Mouse (Mus musculus) A20 (cell line): ENCODE results near the gene Slc38a10.

ENCODE experiments used
- DNase-seq: peaks from one replicate; pipeline ENCODE4 v3.0.0-alpha.2; 2011; ENCODE audit warnings: low read depth, low spot score

Slc38a10 gene

DNA sequence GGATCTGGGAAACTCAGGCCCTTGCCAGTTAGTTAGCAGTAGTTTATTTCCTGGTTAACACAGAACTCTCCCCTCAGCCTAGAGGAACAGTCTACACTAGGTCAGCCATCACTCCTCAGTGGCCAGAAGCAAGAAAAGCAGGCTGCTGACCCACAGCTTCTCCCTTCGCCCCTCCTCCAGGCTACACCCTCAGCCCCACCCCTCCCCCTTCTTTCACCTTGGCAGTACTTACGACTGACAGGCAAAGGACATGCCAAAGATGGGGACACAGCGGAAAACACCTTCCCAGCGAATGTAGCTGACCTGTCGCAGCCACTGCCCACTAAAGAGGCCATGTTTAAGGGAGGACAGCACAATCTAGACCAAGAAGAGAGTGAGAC lies 13.5 kb downstream of the Slc38a10 start:
- no peak for DNase-seq

DNA sequence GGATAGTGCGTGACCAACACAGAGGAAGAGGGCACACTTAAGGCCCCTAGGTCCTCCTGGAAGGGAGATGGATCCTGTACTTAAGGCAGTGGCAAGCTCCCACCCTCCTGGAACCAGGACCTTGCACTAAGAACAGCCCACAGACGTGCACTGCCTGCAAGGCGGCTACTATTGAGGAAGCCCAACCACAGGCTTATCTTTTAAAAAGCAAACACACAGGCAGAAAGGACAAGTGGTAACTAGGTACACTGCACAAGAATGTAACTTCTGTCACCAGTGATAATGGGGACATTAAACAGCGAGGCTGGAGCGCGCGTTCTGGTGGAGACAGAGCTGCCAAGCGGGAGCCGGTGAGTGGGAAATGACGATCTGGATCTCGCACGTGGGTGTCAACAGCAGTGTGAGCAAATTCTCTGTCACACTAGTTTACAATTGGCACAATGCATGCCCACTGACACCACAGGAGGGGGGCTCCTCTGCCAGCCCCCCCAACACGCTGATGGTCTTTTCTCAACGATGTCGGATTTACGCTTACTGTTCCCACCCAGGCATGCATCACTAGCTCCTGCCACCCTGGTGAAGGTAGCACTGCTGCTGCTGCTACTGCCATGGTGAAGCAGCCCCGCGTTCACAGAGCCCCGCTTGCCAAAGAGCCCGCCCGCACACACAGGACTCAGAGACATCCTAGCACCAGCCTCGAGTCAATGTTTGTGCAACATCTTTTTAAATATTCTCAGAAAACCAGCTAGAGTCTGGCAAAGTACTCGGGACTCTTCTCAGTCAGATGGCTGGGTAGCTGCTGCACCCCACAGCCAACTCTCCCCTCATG lies 14.1 kb downstream of the Slc38a10 start:
- no peak for DNase-seq

DNA sequence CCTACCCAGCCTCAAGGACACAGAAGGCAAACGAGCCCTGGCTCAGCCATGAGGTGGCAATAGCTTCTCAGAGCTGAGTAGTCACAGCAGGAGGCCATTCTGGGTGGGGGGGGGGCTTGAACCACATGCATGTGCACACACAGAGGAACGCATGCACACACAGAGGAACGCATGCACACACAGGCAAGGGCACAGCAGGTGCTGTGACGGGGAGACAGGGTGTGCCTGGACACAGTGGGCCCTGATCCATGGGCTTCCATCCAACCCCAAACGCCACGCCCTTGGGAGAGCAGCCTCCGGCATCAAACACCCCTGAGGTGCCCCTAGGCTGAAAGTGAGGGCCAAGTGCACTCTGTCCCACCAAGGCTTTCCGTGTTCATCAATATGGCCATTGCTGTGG lies 15.0 kb downstream of the Slc38a10 start:
- no peak for DNase-seq

DNA sequence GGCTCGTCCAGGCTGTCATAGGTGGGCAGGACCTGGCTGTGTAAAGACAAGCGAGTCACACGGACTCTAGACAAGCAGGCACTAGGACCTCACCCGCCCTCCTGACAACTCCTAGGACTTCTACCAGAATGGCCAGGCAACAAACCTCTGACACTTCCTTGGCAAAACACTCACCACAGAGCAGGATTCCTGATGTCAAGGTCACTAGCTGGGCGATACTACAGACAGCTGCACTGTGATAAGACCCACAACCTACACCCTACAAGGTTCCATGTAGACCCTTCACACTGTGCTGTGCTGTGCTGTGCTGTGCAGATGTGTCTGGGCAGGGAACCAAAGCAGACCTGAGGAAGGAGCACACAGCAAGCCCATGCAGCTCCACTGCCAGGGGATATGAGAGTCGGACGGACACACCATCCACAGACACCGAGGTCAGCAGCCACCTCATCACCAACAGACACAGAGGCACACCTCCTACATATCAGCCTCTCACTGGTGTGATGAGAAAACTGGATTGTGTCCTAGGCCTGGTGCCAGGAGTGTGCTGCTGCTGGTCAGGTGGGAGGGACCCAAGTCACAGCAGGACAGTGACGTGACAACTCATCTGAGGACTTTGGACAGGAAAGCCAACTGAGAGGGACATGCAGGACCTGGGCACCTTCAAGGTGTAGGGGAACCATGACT lies 16.2 kb downstream of the Slc38a10 start:
- DNase-seq: no peak

DNA sequence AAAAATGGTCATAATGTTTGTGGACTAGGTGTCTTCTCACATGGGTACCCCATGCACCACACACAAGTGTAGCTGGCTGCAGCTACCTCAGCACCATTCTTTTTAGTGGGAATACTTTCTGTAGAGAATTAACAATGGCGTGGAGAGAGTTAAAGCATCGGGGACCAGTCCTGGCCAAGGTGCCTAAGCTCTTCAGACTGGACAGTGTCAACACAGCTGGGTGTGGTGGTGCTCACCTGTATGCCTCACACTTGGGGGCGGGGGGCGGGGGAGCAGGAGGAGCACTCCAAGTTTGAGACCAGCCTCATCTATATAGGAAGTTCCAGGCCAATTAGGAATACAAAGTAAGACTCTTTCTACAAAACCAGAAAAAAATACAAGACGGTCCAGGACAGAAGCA lies 17.0 kb downstream of the Slc38a10 start:
- no peak for DNase-seq

DNA sequence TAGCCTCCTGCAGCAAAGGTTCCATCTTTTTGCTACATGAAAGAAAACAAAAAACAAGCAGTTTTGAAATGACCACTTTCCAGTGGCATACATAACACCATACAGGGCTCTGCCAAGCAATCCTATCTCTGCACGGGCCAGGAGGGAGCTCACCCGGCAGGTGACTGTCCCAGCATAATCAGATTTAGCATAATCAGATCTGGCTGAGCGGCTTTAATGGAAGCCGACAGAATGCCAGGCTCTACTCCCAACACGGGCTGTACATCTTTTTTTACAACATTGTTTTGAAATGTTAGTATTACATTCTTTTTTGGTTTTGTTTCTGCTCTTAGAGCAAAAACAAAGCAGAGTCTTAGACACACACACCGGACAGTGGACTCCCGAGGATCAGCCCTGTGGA lies 21.9 kb downstream of the Slc38a10 start:
- DNase-seq: no peak

DNA sequence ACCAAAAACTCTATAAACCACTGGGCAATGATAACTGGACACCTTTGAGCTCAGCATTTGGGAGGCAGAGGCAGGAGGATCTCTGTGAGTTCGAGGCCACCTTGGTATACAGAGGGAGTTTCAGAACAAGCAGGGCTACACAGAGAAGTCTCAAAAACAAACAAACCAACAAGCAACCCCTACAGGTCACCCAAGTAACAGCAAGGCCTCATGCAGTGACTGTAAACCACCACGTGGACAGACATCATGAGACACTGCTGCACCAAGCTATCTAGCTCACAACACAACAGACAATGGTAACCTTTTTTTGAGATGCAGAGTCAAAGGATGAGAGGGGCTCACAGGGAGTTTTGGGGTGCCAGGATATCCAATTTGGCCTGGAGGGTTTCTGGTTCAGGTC lies 24.3 kb downstream of the Slc38a10 start:
- DNase-seq: peak; percentile 31

DNA sequence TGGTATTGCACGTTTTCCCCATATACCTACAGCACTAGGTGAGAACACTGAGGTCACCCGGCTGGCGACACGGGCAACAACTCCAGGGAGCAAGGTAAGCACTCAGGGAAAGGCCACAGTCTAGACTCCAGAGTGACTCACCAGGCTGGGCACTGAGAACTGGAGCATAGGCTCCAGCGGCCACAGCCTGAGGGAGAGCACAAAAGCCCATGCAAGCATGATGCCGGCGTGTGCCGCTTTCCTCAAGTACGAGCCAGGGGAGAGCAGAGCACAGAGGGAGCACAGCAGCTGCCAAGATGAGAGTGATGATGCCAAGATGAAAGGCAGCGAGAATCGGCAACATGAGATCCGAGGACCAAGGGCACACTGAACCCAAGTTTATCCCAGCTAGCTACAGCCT lies 29.0 kb downstream of the Slc38a10 start:
- DNase-seq: no peak

DNA sequence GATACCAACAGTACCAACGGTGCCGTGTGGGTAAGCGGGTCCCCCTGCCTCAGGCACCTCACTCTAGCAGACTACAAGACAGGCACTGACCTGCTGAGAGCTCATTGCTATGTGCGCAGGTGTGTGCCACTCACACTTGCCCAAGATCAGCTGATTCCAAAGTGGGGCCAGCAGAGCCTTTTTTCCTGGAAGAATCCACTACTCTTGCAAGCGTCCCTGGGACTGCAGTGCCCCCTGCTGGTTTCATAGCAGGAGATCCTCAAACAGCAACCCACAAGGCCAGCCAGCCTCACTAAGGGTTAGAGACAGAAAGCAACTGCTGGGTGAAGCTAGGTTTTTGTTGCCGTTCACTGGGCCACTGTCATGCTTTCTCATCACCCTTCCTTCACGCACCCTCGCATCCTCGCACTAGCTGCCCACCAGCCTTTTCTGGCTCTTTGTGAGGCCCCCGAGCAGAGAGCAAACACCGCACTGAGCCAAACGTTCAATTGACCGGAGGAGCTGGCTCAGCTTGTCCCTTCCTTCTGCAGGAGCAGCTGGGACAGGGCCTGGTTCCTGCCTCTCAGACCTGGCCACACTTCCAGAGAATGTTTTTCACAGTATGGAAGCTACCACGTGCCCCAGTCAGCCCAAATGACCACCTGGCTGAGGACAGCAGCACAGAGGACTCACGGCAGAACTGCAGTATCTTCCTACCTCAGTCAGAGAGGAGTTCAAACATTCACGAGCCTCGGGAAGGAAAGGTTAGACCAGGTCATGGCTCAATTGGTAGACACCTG lies 30.3 kb downstream of the Slc38a10 start:
- DNase-seq: peak; percentile 32

DNA sequence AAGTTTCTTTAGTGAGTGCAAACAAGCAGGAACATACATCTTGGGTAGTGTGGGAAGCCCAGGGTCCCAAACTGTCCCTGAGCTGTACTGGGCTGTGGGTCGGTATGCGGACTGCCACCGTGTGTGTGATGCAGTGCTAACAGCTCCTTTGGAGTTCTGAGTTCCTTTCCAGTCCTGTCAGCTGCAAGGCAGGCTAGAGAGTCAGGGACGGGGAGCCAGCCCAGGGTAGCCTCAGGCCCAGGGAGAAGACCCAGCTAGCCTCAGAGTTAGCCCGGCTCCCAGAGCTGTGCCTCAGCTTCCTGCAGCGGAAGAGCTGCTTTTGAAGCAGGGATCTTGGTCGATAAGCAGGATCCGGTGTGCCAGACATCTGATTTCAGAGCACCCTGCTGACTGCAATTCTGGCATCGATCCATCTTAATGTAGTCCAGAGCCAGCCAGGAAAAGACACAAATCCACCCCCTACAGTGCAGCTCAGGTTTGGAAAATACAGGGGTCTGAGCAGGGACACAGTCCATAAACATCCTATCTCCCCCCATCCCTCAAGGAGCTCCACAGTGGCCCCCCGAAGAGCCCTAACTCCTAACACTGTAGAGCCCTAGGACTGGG lies 31.1 kb downstream of the Slc38a10 start:
- DNase-seq: no peak

DNA sequence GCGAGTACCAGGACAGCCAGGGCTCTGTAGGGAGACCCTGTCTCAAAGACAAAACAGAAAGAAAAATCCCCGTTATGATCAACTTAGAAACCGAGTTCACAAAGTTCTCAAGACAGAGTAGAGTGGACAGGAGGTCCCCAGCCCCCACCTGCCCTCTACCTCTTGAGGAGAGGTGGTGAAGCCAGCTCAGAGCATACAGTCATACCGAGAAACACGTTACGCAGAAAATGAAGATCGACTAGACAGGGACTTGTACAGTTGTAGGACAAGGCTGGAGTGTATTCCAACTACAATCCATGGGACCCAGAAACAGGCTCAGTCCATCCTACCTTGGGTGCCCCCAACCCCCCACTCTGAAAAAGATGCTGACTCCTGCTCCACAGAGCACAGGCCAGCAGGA lies 32.0 kb downstream of the Slc38a10 start:
- DNase-seq: no peak

DNA sequence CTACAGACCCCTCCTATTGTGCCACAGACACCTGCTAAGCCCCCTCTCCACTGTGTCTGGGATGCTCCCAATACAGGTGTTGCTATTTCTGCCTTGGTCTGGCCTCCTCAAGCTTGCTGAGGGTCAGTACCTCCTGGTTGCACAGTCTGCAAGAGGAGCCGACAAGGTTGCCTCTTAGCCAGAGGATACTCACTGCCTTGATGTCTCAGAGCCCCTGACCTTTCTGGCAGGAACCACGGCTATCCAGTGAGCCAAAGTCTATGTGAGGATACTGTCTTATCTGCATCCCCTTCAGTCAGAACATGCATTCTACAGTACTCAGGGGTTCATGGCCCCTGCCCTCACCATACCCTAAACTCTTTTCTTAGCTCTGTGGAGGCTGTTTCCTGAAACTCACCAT lies 33.5 kb downstream of the Slc38a10 start:
- DNase-seq: no peak

DNA sequence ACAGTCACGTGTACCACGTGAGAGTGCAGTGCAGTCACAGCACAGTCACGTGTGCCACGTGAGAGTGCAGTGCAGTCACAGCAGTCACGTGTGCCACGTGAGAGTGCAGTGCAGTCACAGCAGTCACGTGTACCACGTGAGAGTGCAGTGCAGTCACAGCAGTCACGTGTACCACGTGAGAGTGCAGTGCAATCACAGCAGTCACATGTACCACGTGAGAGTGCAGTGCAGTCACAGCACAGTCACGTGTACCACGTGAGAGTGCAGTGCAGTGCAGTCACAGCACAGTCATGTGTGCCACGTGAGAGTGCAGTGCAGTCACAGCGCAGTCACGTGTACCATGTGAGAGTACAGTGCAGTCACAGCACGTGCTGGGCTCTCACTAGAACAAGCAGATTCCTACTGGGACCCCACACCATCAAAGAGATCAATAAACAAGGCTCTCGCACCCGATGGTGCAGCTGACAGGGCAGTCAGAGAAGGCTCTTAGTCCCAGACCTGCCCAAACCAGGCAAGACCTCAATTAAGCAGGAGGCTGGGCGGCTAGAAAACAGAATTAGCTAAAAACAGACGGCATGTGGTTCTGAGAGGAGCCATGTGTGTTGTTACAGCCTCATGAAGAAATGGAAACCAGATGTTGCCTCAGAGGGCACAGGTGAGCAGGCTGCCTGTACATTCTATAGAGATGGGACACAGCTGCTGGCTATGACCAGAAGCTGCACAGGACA lies 36.5 kb downstream of the Slc38a10 start:
- DNase-seq: no peak

DNA sequence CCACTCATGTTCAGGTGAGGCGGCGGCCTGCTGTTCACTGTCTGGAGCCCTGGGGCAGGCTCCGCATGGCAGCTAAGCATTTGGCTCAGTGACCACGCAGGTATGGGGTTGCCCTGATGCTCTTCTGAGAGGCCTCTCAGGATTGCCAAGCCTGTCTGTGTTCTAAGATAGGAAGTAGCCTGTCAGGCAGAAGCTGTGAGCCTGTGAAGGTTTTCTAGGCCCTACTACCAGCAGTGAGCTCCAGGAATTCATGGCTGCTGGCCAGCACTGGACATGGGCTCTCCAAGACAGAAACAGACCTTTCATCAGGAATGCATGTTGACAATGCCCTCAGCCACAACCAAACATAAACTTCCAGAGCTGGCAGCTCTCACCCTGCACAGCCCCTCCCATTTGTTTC lies 39.0 kb downstream of the Slc38a10 start:
- no peak for DNase-seq

DNA sequence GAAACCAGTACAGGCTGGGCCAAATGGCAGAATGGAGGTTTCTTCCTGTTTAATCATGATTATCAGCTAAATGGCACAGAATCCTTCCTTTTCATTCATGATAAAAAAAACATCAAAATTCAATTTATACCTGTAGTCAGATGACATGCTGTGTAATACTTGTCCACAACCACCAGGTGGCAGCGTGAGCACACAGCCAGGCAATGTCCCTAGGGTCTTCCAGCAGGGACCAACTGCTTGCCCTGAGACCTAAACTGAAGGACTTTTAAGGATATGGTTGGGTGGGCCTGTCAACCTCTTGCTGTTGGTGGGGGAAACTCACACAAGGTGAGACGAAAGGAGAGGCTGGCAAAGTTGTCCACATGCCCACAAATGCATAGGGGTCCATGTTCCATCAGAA lies 40.1 kb downstream of the Slc38a10 start:
- peak; percentile 39 for DNase-seq

DNA sequence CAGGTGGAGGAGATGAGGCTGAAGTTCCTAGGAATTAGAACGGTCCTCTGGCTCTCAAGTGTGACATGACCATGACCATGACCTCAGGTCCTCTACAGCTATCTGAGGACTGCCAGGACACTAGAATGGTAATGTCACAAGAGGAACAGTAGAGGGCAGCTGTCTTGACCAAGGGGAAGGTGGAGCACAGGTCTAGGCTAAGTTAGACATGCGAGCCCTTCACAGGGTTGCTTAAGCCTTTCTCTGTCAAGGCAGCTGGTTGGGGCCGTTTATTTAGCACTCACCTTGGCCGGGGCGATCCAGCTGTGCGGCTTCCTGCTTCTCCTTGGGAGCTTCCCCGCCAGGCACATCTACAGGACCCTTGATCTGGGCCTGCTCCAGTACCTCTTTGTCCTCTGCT lies 40.6 kb downstream of the Slc38a10 start:
- DNase-seq: peak; percentile 11

DNA sequence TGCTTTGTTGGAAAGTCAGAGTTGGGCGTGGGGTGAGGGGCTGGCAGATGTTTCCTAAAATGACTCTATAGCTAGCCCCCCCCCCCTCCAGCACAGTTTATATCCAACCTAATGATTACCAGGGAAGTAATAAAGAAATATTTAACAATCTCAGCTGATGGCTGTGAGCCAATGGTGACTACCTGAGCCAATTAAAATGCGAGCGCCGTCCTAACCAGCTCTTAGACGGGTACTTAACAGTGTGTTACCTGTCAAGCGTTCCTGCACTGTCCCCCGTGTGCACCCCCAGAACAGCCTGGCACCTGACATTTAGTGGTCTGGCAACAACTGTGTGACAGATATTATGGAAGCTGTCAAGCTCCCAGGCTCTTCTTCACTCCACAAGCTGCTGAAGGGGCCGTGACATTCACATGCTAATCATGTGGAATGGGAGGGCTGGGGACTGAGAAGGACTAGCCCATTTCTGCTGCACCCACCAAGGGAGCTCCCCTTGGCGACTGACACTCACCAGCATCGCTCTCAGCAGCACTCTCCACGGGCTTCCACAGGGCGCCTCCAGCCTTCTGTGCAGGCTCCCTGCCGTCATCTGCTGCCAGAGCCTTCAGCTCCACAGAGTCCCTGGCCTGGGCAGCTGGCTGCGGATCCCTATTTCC lies 41.5 kb downstream of the Slc38a10 start:
- no peak for DNase-seq

DNA sequence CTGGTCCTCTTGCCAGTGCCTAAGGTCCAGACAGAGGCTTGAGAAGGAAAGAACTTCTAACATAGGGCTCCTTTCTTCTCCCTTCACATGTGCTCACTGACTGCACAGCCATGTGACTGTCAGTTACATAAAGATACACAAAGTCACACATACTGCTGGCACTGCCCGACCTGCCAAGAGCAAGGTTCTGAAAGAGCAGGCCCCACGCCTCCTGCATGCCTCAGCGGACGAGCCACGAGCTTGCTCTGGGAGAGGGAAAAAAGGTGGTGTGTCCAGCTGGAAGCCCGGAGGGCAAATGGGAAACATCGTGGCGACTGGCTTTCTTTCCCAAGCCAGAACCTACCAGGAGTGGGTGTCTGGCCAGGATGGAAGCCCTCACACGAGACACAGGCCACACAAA lies 43.4 kb downstream of the Slc38a10 start:
- DNase-seq: no peak

DNA sequence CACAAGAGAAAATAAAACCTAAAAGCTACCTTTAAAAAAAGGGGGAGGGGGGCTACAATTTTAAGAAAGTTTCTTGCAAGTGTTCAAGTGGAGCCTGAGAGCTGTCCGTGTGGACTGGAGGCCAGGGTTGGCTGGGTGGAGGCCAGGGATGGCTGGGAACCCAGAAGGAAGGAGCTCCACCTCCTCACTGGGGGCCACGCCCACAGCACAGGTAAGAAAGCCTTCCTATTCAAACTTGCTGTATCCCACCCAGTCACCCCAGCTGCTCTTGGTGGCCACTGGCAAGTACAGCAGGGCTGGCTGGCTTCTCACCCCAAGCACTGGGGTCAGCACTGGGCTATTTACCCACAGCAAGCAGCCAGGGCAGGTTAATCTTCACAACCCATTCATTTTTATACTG lies 44.1 kb downstream of the Slc38a10 start:
- no peak for DNase-seq

DNA sequence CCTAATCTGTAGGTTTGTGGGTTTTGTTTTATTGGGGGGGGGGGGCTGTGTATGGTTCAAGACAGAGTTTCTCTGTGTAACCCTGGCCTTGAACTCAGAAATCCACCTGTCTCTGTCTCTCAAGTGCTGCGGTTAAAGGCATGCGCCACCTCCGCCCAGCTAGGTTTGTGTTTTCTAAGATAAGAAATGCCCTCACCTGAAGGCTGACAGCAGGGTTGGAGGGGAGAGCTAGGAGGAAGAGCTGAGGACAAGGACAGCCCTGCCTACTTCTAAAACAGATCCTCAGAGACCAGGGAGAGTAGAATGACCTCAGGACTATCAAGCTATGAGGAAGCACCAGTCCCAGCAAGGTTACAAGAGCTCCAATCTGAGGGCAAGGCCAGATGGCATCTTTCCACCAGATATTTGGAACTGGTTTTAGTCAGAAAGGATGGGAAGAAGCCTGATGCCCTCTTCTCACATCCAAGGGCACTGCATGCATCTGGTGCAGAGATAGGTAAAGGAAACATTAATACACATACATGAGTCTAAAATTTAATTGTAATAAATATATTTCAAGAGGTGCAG lies 47.6 kb downstream of the Slc38a10 start:
- DNase-seq: no peak

DNA sequence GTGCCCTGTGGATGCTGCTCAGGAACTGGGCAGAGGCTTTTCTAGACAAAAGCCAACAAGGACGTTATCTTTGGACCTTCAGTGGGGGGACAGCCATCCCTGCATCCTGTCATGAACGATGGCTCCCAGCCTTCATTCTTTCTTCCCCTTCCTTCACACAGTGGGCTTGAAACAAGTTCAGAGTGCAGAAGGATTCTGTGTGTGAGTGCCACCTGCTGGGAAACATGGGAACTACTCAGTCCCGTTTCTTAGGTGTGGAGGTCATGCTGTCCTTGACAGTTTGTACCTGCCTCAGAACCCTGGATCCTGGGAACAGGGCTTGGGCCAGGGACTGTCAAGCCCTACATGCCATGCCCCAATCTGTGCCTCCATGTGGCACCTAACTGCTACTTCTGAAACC lies 50.1 kb downstream of the Slc38a10 start:
- DNase-seq: peak; percentile 78
